Mouse (Mus musculus) right cerebral cortex, postnatal 14 days (tissue): Measurements from ENCODE around the gene Endod1.

Experiments used
- DNase-seq: peaks from one replicate; pipeline ENCODE4 v3.0.0; 2022

Endod1 gene

DNA sequence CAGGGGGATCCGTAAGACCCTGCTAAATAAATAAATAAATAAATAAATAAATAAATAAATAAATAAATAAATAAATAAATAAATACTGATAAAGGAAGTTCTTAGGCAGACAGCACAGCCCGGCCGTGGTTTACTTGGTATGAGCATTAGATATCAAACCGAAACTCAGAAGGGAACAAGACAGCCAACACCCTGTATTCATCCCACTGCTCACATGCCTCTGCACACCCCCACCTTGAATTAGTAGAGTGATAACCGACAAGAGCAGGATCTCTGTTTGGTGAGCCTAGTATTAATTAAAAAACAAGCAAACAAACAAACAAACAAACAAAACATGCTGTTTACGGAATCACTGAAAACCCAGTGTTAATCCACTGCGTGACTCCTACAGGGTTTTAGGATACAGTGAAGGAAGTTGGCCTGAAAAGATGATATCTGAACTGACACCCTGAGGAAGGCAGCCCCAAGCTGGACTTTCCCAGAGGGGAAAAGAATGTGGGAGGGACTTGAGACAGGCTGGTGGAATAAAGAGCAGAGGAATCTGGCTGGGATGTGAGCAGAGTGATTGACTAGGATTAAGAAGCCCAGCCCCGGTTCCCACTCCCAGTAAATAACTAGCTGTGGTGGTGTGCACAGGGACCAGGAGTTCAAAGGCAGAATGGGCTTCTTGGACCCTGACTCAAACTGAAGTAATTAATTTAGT lies at the start of gene Endod1:
Gene Endod1, minus strand, starts transcription at position 155 of the 703 bp plus-strand sequence.
- DNase-seq: no peak

DNA sequence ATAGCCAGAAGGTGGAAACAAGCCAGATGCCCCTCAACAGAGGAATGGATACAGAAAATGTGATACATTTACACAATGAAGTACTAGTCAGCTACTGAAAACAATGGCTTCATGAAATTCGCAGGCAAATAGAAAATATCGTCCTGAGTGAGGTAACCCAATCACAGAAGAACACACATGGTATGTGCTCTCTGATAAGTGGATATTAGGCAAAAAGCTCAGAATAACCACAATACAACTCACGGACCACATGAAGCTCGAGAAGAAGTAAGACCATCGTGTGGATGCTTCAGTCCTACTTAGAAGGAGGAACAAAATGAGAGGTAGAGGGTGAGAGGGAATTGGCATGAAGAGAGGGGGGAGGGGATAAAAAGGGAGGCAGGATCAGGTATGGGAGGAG lies 27.8 kb upstream of the Endod1 start:
- no peak for DNase-seq

DNA sequence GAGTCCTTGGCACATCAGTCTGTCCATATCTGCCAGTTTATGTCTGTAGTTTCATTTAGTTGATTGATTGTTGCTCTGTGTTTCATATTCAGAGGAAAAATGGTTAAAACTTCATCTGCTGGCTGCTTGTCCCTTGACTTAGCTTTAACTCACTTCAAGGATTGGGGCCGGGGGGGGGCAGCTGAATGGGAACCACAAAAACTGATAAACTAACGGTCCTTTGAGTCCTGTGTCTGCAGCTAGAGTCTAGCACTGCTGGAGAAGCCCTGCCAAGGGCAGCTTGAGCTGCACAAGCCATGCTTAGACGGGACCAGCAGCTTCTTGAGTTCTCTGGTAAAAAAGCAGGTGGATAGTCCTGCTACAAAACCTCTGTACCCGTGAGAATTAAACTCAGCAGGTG lies 26.7 kb upstream of the Endod1 start:
- no peak for DNase-seq

DNA sequence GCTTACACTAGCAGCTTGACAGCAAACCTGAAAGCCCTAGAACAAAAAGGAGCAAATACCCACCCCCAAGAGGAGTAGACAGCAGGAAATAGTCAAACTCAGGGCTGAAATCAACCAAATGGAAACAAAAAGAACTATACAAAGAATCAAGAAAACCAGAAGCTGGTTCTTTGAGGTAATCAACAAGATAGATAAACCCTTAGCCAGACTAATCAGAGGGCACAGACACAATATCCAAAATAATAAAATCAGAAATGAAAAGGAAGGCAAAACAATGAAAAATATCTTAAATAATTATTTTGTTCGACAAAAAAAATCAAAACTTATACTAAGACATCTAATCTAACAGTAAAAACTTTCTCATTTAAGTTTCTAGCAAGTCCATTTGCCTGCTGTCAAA lies 24.7 kb upstream of the Endod1 start:
- no peak for DNase-seq

DNA sequence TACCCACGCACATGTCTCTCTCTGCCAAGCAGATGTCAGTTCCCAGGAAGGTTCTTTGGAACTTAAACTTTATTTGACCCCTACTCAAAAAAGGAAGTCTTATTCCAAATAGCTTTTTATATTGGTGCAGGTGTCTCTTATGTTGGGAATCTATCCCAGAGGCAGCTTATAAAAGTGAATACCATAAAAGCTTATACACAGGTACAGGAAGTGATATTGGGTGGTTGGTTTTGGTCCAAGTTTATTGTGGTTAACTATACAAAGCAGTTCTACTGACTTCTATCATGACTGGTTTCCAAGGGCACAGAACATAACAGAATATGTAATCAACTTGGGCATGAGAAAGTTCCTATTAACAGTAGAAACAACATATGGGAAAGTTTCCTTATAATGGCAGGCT lies 20.8 kb upstream of the Endod1 start:
- DNase-seq: no peak

DNA sequence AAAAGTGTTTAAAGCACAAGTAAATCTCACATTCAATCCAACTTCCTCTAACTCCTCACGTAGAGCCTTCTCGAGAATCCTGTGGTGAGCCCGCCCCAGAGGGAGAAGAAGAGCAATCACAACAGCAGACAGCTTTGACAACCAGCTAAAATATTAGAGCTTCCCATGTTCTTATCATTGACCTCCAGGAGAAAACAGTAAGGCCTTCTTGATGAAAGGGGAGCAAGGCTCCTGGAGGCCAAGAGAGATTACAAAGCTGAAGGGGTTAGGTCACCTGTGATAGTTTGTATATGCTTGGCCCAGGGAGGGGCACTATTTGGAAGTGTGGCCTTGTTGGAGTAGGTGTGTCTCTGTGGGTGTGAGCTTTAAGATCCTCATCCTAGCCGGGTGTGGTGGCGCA lies 19.1 kb upstream of the Endod1 start:
- no peak for DNase-seq

DNA sequence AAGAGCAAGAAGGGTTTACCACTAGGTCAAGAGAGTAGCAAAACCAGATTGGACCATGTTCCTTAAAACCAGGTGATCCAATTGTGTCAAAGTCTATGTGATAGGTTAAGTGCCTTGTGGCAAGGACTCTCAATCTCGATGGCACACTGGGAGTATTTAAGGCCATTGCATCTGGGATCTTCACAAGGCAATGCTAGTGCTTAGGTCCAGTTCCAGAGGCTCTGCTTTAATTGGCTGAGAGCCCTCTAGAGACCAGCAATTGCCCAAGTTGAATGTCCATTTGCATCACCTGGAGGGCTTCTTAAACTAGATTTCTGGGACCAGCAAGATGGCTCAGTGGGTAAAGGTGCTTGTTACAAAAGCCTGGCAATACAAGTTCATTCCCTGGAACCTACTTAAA lies 17.6 kb upstream of the Endod1 start:
- no peak for DNase-seq

DNA sequence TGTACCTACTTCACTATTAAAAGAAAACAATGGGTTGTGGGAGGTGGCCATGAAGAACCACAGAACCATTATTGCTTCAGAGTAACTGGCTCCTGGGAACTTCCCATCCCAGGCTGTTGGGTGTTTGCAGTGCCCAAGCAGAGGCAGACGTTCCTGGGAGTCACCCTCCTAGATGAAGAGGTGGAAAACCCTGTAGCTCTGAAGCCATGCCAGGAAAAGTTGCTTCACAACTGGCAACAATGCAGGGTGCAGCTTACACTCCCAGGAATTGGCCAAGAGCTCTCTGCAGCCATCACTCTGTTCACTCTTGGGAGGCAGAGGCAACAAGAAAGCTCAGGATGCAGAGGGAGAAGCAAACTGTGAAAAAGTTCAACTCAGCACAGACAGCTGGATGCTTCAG lies 16.8 kb upstream of the Endod1 start:
- DNase-seq: no peak

DNA sequence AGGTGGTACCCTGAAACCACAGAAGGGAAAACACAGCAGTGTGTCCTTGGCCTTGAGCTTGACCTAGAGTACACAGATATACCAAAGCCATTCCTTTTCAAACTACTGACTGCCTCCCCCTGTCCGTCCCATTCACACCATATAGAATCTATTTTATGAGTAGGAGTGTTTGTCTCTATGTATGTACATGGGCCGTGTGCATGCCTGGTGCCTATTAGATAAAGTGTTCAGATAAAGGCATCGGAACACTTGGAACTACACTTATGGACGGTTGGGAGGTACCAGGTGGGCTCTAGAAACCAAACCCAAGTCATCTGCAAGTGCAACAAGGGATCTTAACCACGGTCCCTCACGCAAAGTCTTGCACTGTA lies 16.1 kb upstream of the Endod1 start:
- no peak for DNase-seq

DNA sequence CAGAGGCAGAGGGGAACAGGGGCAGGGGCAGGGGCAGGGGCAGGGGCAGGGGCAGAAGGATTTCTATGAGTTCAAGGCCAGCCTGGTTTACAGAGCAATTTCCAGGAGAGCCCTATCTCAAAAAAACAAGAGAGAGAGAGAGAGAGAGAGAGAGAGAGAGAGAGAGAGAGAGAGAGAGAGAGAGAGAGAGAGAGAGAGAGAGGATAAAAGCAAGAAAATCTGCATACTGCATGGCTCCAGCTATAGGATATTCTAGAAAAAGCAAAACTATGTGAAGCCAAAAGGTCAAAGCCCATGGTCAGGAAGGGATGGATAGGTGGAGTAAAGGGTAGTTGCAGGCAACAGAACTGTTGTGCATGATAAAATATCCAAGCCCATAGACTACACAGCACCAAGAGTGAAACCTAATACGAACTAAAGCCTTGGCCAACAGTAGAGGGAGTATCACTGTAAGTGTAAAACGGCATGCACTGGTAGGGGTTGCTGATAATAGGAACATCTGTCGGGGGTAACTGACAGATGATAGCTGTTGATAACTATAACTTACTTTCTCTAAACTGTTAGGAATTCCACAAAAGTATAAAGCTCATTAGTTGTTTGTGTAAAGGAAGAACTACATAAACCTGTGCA lies 15.6 kb upstream of the Endod1 start:
- no peak for DNase-seq

DNA sequence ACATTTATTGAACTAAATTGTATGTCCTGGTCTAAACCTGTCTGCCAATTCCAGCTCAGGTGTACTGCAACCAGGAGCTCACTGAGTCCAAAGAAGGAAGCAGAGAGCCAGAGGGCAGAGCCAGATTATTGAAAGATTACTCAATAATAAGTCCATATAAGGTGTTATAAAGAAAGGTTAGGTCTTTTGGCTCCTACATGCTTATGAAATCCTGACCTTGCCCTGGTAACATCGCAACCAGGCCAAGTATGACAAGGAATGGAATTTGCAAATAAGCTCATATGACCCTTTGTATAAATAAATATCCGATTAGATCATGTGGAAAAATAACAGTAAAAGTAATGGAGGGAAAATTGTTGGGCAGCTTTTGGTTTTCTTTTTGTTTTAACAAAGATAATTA lies 14.8 kb upstream of the Endod1 start:
- no peak for DNase-seq

DNA sequence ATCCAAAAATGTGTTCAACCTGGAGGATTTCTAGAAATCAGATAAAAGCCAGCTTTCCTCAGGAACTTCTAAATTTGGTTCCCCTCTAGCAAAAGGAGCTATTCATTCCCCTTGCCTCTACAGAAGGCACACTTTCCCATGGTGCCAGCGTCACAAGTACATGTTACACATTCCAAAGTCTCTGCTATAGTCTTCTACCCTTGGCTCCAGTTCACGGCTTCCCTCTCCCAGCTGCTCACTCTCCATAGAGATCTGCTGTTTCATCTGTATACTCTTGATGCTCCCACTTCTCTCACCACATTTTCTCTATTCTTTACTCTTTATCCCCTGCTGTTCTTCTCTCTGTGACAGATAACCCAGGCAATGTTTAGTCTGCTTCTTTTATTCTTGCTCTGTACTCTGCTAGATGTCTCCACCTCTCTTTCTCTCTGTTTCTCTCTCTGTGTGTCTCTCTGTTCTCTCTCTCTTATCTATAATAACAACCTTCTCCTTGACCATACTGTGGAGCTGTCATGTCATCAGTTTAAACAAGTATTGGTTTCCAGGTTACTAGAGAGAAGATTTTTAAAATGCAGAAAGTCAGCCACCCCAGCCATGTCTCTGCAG lies 13.8 kb upstream of the Endod1 start:
- DNase-seq: no peak

DNA sequence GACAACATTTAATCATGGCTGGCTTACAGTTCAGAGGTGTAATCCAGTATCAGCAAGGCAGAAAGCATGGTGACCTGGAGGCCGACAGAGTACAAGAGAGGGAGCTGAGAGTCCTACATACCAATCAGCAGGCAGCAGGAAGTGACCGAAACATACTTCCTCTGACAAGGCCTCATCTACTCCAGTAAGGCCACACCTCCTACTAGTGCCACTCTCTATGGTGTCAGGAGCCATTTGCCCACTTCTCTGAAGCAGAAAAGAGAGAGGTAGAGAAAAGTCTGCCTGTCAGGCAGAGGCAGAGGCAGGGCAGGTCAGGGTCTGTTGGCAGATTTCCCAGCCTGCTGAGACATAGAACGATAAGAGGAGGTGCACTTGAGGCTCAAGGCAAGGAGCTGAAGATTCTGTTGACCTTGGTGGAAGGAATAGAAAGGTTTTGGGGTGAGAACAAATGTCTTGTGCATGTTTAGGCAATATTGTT lies 10.6 kb upstream of the Endod1 start:
- no peak for DNase-seq

DNA sequence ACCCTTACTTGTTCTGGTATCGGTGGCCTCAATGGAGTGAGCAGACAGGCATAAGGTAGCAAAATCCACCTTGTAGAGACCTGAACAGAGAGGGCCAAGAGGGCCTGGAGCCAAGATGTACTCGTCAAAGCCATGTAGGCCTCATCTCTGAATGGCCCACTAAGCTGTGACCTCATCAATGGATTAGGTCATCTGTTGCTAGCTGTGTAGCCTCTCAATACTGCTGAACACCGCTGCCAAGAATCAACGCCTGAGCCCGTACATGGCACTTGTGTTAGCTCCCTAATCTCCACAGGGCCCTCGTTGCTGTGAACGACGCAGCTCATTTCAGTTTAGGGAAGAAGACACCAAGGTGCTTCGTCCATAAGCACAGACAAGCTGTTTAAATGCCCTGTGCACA lies 10.0 kb upstream of the Endod1 start:
- DNase-seq: no peak

DNA sequence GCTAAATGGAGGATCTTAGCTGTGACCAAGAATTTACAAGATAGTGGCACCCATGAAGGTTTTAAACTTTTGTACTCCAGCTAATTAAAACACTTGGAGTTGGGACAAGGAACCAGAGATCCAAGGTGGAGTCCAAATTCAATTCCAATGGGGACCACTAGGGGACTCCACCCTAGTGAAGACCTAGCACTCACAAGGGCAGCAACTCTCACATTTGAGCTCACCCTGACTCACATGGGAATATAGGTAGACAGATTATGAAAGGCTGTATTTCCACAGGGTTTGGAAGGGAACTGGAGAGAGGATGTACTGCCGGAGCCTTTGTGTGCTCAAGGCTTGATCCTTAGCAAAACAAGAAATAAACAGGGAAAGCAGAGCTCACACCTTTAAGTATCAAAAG lies 9.0 kb upstream of the Endod1 start:
- DNase-seq: no peak

DNA sequence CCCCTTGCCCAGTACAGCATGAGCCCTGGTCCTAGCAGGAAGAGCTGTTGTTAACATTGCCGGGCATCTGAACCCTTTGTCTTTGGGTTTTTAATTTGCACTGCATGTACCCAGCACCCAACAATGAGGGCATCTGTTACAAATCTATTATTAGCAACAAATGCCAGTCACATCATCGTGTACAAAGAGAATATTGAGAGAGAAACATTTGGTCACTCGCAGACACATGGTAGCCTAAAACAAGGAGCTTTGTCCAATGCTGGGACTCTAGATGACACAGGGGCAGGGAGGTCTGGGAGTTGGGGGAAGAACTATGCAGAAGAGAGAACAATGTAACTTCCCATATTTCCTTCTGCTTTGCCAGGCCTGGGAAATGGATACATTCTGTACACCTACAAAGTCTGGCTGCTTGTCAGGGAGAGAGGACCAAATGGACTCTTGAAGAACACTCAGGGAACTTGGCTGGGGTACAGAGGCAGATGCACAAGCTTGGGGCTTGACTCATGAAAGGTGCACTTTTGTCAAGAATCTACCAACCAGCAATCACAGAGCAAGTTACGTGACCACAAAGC lies 7.8 kb upstream of the Endod1 start:
- DNase-seq: no peak

DNA sequence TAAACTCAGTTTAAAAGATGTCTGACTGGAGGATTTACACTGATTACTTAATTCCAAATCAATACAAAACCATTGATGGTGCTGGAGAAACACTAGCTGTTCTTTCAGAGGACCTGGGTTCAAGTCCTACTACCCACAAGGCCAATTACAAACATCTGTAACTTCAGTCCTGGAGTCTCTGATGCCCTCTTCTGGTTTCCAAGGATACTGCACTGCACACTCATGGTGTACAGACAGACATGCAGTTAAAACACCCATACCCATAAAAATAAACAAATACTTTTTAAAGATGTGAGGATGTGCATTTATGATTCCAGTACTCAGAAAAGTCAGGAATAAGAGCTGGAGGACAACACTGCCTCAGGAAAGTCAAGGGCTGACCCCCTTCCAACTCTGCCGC lies 6.7 kb upstream of the Endod1 start:
- DNase-seq: no peak

DNA sequence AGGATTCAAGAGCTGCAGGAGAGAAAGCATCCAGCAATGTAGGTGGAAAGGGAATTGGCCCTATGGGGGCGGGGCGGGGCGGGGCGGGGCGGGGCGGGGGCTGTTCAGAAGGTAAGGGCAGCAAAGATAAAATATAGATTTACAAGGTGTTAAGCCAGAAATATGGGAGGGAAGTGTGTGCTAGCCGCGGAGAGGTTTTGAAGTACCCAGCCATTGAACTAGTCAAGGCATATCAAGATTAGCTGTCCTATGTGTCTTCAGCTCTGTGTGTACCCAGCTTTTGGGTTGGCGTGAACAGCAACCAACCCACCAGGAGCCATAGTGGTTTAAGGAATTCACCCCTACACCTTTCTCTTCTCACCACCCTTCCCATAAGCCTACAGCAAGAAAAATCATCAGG lies 5.5 kb upstream of the Endod1 start:
- DNase-seq: no peak

DNA sequence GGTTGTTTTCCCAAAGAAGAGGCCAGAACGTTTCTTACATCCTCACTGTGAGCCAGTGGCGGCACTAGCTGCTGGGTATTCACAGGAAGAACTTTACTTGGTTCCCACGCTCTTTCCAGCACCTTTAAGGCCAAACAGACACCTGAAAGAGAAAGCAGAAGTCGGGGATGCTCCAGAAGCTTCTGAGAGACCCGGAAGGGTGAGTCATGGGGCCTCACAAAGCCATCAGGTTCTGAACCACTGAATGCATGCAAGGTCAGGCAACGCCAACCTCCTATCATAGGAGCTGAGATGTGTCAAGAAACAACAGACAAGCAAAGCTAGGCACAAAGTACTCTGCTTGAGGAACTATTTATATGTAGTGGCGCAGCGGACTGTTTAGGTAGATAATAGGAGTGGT lies 4.4 kb upstream of the Endod1 start:
- no peak for DNase-seq

DNA sequence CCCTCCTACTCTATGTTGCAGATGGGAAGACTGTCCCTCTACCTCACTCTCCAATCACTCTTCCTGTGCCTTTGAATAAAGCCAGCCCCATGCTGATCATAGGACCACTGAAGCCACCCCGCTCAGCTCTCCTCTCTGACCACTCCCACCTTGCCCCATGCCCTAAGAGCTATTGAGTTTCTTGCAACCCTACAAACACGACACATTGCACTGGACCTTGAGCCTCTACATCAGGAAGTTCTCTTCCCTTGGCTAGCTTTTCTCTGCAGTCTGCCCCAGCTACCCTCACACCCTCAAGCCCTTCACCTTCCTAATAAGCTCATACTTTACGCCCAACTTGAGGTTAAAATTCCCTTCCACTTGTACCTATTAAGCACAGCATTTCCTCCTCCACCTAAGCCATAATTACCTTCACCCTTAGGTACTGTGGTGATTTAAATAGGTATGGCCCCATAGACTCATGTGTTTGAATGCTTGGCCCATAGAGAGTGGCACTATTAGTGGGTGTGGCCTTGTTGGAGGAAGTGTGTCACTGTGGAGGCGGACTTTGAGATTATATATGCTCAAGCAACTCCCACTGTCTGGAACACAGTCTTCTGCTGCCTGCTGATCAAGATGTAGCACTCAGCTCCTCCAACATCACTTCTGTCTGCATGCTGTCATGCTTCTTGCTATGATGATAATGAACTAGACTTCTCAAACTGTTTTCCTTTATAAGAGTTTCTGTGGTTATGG lies 2.0 kb upstream of the Endod1 start:
- DNase-seq: no peak

DNA sequence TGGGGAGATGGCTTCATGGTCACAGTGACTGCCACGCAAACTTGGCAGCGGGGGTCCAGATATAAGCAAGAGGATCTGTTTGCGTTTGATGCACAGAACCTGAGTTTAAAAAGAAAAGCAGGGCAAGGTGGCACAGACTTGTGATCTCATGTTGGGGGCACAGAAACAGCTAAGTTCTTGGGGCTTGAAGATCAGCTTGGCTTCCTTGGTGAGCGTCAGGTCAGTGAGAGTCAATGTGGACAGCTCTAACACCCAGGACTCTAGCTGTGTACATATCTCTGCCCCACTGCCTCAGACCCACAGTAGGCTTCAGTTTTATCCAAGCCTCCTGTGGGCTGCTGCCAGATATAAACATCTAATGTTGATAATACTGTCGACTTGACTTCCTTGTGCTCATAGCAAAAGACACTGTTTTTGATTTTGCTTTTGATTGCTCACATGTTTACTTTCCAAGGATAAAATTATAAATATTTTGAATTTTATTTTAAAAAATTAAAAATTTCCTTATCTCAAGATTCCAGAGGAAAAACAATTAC lies 1.0 kb upstream of the Endod1 start:
- no peak for DNase-seq

DNA sequence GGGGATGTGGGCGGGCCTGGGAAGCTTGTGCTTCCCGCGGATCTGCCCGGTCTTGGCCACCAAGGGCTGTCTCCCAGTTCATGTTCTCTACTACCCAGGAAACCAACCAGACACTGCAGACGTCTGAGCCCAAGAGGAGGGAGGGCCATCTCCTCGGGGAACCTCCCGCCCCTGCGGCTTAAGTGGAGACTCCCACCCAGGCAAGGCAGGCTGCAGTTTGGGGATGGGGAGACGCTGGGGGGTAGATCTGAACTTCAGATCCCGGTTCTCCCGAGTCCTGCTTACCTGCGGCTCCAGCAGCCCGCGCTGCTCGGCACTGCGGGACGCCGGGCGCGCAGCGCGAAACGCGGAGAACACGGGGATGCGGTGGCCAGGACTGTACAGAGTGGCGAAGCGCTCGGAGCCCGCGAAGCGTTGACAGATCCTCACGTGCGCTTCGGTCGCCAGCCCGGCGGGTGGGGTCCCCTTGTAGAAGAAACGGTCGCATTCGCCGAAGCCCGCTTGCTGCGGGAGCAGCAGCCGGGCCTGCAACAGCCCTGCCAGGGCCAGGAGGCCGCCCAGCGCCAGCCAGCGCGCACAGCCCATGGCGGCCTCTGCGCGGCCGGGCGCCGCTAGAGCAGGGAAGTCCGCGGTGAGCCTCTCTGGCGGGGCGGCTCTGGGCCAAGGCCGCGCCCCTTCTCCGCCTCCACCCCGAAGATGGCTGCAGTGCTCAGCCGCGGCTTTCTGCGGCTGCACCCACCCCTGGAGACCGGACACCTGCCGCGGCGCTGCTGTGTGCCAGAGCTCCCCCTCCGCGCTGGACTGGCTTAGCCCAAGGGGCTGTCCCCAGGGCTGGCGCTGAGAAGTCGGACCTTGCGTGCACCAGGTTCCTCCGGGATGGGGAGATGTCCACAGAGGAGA lies 671 bp downstream of the Endod1 start:
- peak; percentile 74 for DNase-seq
